Mouse (Mus musculus) heart, adult 9 months (tissue): ENCODE measurements at regions not wholly inside any gene's neighbourhood (a gene's known extent, or its start where the extent isn't known, plus 50 kb on each side); places are given as distances from the start of the nearest gene placed in this dataset.

ENCODE experiments used
- DNase-seq, 2 experiments: peaks; one replicate each; pipeline ENCODE4 v3.0.0; 2022; ENCODE audit warnings: low spot score in 2 of 2

- DNase-seq, result peak in 1 of 2 experiments; percentile 64
These were observed 52.5 kb upstream of the Ampd3 start for GRCm38 (mm10) chr7:110715545-110715944.

- DNase-seq, result no peak
These were observed 50.9 kb upstream of the Ampd3 start for GRCm38 (mm10) chr7:110717104-110717503.
